Mouse (Mus musculus) monocyte, adult 5-6 weeks (primary cell): ENCODE data around the gene Cnot10. TPM values are rescaled to one million over a fixed set of nuclear protein-coding genes. Genes with fewer than 3 reads are reported as not detected.
A peak's percentile ranks its signal among the peaks of the same experiment; 100 is the strongest.

Experiments
- ATAC-seq: fragments of 153-309, 156-312 bp; replicated peaks from 2 replicates; pipeline ENCODE4 v1.8.0; 2017; ENCODE audit warnings: mild to moderate bottlenecking; ENCODE audit not compliant: low TSS enrichment, insufficient number of reproducible peaks, severe bottlenecking, poor library complexity, low FRiP score
- total RNA-seq: library from RNA; stranded (forward); fragments of 200-1000, 200-491, 200-594 nt; gene quantifications from 3 replicates; pipeline ENCODE4 v1.2.3, GENCODE M21; 2017

The Cnot10 gene
- 32.0 to 44.8 TPM (median 42.1 TPM) in 3 replicates for total RNA-seq

- ATAC-seq = peak; percentile 98
These were observed at the start of gene Cnot10 for GRCm38 (mm10) chr9:114639839-114640646. Gene Cnot10 (minus strand): TSS chr9:114640184.

- ATAC-seq = 0 out of 2 replicates have a peak, but pooled peaks have one; percentile 9
These were observed 49.0 kb upstream of the Cnot10 start for GRCm38 (mm10) chr9:114688953-114689407.

GRCm38 (mm10) chr9:114688252-114688952 is 48.4 kb upstream of the Cnot10 start, which contains the start of gene Dync1li1:
Gene Dync1li1 (plus strand): TSS chr9:114688790.
- ATAC-seq = peak; percentile 89

DNA sequence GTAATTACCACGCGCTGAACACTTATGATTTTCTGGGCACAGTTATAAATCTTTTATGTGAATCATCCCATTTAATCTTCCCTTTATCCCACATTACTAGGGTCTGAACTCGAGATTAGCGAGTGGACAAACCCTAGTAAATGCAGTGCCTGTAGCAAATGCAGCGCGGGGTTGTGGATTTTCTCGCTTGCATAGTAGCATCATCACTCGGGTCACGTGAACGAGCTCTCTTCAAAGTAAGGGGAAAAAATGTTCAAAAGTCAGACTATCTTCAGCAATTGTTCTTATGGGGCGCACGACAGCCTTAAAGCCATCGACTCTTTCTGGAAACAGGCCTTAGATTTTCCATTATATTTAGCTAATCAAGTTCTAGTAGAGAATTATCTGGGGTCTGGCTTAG is 47.7 kb upstream of the Cnot10 start:
- ATAC-seq = no peak

- no peak for ATAC-seq
These were observed 46.3 kb upstream of the Cnot10 start for GRCm38 (mm10) chr9:114686245-114686644.

- ATAC-seq = no peak
These were observed 42.2 kb upstream of the Cnot10 start for GRCm38 (mm10) chr9:114682193-114682592.

GRCm38 (mm10) chr9:114680531-114680930 is 40.5 kb upstream of the Cnot10 start:
- ATAC-seq = no peak

GRCm38 (mm10) chr9:114679944-114680343 is 40.0 kb upstream of the Cnot10 start:
- ATAC-seq = no peak

GRCm38 (mm10) chr9:114678576-114678975 is 38.6 kb upstream of the Cnot10 start:
- no peak for ATAC-seq

GRCm38 (mm10) chr9:114673626-114674025 is 33.6 kb upstream of the Cnot10 start:
- ATAC-seq = no peak

DNA sequence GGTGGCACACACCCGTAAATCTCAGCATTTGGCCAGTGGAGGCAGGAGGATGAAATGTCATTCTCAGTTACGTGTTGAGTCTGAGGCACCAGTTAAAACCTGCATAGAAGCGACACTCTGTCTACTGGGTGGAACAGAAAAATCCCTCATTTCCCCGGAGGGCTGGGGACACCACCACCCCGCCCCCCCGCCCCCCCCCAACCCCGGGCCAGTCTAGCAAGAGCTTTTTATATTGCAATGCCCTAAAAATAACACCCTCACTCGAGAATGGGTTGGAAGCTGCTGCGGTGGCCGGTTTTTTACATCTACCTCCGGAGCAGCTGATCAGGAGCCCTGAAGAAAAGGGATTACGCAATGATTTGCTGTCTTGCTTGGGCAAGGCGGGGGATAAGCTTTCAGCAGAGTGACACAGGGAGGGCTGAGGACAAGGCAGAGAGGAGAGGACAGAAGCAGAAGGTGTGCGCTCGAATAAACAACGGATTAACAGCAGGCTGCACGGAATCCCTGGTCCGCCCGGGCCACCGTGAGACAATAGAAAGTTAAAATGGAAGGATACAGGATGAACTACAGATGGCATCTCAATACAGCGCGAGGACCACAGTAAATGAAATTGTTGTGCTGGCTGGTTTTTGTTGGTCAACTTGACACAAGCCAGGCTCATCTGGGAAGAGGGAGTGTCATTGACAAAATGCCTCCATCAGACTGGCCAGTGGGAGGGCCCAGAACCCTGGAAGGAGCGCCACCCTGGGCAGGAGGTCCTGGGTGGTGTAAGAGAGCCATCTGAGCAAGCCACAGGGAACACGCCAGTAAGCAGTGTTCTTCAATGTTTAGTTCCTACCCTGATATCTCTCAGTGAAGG is 32.9 kb upstream of the Cnot10 start:
- ATAC-seq = no peak; the same call in 1 of the 2 replicates

GRCm38 (mm10) chr9:114671946-114672345 is 32.0 kb upstream of the Cnot10 start:
- no peak for ATAC-seq

- no peak for ATAC-seq
These were observed 29.0 kb upstream of the Cnot10 start for GRCm38 (mm10) chr9:114669011-114669410.

- ATAC-seq = no peak
These were observed 28.1 kb upstream of the Cnot10 start for GRCm38 (mm10) chr9:114668047-114668446.

DNA sequence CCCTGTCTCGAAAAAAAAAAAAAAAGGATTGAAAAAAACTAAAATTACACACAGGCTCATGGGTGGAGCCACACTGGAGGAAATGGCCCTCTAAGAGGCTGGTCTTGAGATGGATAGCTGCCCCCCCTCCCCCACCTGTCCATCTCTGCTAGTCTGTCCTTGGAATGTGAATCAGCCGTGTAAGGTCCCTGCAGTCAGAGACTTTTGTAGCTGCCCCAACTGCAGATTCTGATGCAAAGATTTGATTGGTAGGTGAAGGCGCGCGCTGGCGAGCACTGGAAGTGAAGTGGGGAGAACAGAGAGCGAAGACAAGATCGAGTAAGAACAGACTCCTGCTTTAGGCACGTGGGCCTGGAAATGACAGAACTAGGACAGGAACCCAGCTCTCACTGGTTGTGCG is 26.9 kb upstream of the Cnot10 start:
- ATAC-seq = no peak

DNA sequence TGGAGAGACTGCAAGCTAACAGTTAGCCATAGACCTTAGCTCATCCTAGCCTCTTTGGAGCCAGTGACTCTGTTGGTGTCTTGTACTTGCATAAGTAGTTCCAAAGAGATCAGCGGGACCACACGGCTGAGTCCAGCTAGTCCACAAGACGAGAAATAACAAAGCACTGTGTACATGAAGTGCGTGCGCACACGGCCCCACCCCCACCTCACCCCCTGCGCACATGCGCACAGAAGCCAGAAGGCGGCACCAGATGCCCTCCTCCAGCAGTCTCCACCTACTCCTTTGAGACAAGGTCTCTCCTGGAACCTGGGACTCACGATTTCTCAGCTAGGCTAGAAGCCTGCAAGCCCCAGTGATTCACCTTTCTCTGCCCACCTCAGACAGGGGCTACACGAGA is 23.8 kb upstream of the Cnot10 start:
- no peak for ATAC-seq

DNA sequence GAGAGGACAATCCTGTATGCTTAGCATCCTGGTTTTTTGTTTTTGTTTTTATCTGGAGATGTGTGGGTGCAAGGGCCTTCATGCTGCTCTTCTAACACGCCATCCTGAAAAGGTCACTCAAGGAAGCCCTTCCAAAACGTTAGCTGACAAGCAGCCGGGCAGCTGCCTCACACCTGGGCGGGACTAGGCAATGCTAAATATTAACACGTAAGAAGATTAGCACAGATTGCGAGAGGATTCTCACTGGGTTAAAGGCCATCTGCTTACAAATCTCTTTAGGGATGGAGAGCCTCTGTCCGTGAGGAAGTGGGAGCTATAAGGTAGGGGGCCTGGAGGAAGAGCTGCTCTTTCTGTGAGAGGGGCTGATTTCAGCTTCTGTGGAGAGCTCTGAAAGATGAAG is 22.0 kb upstream of the Cnot10 start:
- no peak for ATAC-seq

- no peak for ATAC-seq
These were observed 21.0 kb upstream of the Cnot10 start for GRCm38 (mm10) chr9:114660983-114661382.

- no peak for ATAC-seq
These were observed 20.5 kb upstream of the Cnot10 start for GRCm38 (mm10) chr9:114660506-114660905.
